Mouse (Mus musculus): ENCODE measurements around the gene Olfr697.

- TF ChIP-seq EP300 (IDR thresholded peaks at IDR 0.05; ENCODE audit: low read depth) = no peak
- TF ChIP-seq CTCF (IDR thresholded peaks at IDR 0.05; ENCODE audit: low read depth) = no peak
Observed at GRCm38 (mm10) chr7:106788330-106788729, 46.1 kb upstream of the Olfr697 start.

All from heart, postnatal 0 days (tissue).